Mouse (Mus musculus) lung, postnatal 25 days (tissue): ENCODE results near the gene Obscn.
A peak's percentile ranks its signal among the peaks of the same experiment; 100 is the strongest.

ENCODE experiments used
- DNase-seq: peaks from one replicate; pipeline ENCODE4 v3.0.0; 2022; ENCODE audit warnings: low spot score

Obscn gene

DNA sequence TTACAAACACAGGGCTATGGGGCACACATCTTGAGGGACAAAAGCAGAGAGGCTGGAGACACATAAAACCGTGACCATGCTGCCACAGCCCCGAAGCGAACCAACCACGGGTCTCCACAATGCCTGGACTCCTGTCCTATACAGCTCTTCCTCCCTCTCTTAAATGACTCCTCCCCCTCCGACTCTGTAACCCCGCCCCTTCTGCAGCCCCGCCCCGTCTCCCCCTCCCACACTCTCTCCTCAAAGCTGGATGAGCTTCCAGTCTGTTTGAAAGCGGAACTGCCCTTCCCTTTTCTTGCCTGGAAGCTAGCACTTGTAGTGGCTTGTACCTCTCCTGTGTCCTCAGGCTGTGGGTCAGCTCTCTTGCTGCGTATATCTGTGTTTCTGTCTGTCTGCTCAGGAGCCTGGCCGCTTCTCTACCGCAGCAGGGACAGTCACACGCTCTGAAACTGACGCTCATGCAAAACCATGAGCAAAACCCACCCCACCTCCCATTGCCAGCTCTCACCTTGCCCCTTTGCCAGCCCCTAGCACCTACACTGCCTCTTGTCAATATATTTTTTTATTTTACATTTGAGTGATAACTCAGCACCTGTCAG lies 5.7 kb upstream of the Obscn start:
- DNase-seq, result peak; percentile 18

DNA sequence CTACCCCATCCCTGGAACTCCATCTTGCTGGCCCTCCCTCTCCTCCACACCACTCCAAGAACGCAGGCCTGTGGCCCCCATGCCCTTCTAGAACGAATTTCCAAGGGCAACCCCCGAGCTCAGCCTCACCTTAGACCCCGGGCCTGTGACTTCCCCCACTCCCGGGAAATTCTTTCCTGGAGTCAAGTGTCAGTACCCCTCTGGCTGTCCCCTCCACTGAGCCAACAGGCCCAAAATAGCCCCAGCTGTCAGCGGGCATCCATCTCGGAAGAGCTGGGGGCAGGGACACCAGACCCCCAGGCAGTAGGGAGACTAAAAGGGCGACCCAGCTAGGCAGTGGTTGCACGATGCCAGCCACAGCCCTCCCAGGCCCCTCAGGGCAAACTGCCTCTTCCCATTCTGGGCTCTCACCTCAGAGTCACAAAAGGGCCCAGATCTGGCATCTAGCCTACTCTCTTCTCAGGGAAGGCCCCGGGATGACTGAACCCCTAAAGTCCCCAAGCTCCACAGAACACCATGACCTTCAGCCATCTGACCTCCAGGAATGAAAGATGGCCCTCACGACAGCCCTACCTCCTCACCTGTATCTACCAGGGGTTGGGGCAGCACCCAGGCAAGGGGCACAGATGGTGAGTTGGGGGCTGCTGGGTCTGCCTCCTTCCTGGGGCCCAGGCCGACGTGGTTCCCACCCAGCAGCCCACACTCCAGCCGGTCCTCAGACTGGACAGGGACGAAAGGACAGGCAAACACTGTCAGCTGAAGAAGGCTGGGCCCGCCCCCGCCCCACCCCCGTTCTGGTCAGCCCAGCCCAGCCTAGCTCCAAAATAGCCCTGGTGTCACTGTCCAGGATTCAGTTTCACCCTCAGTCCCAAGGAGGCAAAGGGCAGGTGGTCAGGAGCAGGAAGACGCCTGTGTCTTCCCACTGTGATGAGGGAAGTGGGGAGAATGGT lies 2.6 kb upstream of the Obscn start:
- DNase-seq, result no peak

DNA sequence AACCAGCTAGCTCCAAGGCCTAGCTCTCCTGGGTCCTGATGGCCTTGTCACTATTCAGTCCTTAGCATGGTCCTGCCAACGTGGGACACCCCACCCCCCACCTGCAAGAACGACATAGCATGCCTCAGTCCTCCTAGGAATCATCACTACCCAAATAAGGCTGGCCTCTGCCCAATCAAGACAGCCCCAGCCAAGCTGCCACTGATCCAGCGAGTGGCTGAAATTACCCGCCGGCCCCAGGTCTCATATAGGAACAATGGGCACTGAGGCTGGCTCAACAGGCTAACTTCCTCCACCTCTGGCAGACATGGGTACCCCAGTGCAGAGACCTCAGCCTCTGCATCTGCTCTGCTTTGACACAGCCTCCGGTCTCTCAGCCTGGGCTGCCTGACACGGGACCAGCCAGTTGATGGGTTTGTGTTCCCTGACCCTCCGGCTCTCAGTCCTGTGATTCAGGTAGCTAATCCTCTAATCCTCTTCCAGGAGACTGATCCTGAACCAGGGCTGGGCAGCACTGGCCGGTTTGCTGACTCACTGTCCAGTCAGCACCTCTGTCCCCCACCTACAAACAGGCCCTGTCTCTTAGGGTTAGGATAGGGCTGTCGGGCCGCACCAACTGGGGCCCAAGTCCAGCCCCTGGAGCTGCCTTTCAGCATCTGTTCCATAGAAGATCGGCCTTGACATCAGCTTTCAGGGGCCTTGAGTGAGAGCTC lies 948 bp upstream of the Obscn start:
- no peak for DNase-seq

DNA sequence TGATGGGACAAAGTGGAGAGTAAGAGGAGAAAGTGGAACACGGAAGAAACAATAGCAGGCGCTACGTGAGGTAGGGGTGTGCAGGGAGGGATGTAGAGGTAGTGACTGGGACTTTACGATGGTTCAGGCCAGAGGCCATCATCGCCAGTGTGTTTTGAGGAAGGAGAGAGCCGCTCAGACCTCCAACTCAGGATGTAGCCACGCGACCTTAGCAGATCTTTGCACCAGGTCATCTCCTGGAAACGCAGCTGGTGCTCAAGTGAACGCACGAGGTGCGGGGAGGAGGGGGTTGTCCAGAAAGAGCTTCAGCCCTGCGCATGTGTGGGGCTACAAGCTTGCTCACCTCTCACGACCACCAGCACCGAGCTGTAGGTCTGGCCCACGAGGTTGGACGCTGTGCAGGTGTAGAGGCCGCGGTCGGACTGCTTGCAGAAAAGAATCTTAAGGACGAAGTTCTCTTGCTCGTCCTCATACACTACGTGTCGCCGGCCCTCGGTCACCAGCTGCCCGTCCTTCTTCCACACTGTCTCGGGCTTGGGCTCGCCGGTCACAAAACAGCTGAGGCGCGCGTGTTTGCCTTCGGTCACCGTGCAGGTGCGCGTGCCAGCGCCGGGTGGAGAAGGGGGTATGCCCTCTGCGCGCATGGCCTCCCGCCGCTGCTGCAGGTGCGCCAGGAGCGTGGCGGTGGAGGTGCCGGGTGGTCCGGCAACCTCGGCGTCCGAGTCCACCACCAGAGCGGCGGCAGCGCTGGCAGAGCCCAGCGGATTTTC lies 966 bp downstream of the Obscn start:
- no peak for DNase-seq

DNA sequence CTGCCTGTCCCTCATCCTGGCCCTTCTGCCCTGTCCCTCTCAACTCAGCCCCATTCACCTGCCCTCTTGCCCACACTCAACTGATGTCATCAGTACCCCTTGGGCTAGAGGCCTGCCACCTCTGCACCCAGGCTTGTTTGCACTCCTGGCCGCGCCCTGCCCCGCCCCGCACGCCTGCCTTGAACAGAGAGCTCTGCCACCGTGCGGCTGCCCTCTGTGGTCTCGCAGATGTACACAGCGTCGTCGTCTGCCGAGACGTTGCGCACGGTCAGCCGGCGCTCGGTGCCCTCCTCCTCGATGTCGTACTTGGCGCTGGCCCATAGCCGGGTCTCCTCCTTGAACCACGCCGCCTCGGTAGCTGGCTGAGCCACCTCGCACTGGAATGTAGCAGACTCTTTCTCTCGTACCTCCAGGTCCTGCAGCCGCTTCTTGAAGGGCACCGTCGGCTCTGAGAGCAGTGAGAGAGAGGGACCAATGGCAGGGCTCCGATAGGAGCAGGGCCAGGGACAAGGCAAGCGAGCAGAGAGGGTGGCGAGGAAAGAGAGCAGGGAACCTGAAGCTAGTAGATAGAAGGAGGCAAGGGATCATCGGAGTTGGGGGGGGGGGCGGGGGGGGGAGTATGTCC lies 1.7 kb downstream of the Obscn start:
- peak; percentile 5 for DNase-seq

DNA sequence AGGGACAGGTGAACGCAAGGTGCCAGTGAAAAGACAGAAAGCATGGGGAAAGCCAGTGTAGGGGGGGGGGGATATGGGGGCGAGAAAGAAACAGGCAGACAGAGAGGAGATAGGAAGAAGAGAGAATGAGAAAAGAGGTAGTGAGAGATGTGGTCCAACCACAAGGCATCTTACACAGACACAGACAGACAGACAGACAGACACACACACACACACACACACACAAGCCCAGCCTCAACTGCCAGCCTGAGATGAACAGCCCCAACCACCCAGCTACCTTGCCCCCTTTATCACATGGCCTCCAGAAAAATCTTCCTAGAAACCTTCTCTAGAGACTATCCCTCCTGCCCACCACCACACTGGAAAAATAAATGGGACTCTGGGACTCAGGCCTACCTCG lies 4.1 kb downstream of the Obscn start:
- DNase-seq, result no peak

DNA sequence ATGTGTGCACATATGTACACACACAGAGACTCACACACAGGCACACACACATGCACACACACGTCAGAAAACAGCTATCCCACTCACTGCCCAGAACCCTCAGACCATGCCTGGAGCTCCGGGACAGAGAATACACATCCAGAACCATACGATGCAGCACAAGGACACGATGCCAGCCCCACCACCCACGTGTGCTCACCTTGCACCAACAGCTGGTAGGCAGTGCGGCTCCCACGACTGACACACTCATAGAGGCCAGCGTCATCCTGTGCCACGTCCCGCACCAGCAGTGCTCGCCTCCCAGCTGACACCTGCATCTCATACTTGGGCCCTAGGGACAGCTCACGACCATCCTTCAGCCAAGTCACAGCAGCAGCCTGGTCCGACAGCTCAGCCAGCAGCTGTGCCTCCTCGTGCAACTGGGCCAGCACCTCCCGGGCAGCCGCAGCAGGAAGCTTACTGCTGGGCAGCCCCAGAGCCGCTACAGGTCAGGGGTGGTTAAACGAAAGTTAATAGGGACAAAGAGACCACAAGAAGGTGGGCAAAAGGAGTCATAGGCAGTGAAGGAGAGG lies 4.8 kb downstream of the Obscn start:
- DNase-seq, result no peak

DNA sequence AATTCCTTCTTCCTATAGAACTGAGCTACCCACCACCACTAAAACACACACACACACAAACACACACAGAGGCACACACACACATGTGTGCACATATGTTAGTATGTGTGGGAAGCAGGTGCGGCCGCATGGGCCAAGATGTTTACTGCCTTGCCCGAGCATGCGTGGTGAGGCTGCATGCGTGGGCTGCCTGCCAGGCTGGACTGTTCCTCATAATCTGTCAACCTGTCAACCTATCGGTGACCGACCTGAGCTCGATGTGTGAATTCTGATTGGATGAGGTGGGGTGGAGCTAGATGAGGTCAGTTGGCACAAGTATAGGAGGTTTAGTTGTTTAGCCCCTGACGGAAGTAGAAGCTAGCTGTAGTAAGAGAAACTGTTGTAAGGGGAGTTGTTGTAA lies 5.4 kb downstream of the Obscn start:
- DNase-seq, result no peak

DNA sequence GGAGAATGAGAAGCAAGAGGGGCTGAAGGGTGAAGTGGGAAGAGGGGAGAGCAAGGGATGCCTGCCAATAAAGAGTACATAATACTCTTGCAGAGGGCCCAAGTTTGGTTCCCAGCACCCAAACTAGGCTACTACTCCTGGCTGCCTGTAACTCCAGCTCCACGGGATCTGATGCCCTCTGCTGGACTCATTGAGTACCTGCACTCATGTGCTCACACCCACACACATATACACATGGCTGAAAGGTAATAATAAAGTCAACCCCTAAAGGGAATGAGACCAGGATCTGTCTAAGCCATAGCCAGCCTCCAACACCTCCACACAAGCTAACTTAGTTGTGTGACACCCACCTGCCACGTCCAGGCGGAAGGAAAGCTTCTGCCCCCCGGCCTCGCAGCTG lies 30.3 kb downstream of the Obscn start:
- DNase-seq, result no peak

DNA sequence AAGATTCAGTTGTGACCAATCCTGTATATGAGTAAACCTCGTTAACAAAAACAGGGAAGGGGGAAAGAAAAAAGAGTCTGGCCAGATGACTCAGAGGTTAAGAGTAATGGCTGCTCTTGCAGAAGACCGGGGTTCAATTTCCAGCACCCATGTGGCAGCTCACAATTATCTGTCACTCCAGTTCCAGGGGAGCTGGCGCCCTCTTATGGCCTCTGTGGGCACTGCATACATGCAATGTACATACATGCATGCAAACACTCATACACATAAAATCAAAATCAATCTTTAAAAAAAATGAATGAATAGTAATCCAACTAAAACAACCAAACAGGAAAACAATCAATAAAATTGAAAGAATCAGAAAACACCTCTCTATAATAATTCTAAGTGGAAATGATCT lies 33.9 kb downstream of the Obscn start:
- DNase-seq, result no peak

DNA sequence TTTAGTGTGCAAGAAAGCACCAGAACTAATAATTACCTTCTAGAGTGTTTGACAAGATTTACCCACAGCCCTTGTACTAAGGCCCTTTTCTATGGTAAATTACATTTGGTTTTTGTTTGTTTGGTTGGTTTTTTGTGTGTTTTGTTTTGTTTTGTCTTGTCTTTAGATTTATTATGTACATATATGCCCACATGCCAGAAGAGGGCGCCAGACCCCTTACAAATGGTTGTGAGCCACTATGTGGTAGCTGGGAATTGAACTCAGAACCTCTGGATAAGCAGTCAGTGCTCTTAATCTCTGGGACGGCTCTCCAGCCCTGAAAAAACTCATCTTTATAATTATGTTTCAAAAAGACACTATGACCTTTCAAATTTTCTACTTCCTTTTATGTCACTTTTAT lies 37.9 kb downstream of the Obscn start:
- peak; percentile 15 for DNase-seq

DNA sequence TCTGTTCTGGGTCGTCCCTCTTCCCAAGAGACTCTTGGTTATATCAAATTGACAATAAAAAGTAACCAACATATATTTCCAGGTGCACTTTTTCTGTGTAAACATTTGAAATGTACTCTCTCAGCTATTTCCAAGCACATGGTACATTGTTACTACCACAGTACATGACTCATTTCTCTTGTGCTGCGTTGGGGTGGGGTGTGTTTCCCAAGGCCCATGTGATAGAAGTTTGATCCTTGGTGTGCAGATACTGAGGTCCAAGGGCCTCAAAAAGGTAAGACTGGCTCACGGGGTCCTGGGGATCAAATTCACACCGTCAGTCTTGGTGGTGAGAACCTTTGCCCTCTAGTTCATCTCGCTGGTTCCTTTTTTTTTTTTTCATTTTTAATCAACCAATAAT lies 38.4 kb downstream of the Obscn start:
- DNase-seq, result no peak

DNA sequence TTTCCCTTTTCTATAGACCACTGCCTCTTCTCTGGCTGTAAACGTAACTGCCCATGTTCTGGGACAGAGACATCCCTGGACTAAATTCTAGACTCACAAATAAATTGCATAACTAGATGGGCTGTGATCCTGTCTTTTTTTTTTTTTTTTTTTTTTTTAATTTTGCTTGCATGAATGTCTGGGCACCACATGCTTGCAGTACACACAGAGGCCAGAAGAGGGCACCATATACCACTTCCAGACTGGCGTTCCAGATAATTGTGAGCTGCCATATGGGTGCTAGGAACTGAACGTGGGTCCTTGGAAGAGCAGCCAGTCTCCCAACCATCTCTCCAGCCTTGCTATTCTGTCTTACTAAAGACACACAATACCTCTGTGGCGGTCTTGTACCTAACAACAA lies 42.0 kb downstream of the Obscn start:
- no peak for DNase-seq

DNA sequence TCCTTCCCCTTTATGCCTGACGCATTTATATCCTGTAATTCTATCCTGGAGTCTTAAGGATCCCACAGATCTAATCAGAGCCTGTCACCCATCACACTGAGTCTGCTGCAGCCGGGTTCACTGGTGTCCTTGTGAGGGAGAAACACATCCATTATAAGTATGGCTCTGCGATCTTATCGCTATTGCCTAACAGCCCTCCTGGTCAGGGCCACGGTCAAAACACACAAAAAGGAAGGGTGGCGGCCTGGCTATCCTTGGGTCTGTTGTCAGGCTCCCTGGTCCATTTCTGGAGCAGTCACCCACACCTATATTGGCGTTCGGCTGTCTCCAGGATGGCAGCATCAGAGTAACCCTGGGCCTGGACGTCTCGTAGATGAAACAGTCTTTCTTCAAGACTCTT lies 48.6 kb downstream of the Obscn start:
- no peak for DNase-seq

DNA sequence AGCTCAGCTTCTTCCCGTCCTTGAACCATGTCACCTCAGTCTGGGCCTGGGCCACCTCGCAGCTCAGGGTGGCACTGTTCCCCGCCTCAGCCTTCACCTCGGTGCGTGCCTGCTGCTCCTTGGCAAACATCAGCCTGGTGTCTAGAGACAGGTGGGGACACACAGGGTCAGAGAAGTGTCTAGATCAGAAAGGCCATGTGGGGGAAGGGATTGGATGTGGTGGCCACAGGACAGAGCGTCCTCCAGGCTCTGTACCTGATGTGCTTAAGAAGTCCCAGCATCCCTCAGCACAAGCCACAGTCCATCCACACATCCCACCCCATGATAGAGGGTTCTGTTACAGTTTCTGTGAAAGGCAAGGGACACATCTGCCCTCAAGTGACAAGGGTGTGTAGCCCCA lies 51.0 kb downstream of the Obscn start:
- DNase-seq, result no peak

DNA sequence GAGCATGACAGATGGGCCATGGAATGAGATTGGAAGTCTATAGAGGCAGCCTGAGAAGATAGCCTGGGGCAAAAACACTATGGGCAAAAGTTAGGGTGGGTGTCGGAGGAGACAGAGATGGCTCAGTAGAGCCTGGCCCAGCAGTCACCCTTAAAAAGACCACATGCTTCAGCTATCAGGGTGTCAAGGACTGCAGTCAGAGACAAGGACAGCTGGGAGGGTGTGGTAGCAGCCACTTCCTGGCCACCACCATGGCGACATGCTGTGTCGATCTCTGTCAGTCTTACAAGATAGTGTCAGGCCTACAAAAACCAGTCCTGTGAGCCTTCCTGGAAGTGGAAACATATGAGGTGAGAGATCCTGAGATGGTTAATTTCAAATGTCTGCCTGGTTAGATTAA lies 53.1 kb downstream of the Obscn start:
- DNase-seq, result no peak

DNA sequence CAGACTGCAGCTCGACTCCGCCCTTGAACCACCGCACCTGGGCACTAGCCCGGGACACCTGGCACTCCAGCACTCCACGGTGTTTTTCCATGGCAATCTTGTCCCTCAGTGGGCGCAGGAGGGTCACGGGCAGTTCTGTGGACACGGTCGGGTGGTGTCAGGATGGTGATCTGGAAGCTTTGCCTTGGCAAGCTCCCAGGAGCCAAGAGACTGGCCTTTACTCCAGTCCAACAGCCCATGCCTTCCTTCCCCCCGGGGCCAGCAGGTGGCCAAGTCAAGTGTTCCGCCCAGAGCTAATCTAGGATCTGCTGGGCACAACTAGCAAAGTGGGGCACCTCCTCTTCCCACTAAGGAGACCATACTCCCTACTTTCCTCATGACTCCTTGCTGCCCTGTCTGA lies 57.9 kb downstream of the Obscn start:
- no peak for DNase-seq

DNA sequence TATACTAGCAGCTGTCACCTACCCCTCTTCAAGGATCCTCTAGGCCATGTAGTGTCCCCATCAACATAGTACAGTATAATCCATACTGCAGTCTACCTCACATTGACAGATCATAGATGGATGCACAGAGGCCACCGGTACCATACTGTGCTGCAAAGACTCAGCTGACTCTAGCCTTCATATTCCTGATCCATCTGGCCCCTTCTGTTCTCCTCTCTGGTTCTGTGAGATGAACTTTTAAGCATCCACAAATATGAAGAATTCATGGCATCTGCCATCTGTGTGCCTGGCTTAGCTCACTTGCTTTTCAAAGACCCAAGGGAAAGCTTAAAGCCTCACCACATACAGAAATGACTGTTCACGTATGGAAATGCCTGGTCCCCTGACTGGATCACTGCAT lies 65.9 kb downstream of the Obscn start:
- DNase-seq, result no peak

DNA sequence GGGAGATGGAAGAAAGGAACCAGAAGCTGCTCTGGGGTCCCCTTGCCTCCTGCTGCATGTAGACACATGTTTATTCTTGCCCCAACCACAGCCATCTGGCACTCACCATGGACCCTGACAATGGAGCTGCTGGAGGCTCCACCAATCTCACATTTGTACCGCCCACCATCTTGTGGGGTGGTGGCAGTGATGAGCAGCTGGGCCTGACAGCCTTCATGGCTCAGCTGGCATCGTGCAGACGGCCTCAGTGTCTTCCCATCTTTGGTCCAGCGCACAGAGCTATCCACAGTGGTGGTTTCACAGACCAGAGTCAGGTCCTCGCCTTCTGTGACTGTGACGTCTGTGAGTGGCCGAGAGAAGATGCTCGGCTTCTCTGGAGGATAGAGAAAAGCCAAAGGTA lies 67.3 kb downstream of the Obscn start:
- DNase-seq, result no peak

DNA sequence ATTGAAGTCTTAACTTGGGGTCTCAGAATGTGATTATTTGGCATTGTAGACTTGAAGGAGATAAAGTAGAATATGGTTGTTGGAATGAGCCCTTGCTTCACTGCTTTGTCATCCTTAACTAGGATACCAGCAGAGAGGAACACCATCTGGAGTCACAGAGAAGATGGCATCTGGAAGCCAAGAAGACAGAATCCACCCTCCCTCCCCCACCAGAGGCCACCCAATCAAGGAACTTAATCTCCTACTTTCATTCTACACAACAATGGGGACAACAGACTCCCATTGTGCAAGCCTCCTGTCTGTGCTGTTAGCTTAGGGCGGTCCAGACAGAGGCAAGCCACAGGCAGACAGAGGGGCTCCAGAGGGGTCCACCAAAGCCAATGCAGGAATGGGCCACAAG lies 67.8 kb downstream of the Obscn start:
- no peak for DNase-seq

DNA sequence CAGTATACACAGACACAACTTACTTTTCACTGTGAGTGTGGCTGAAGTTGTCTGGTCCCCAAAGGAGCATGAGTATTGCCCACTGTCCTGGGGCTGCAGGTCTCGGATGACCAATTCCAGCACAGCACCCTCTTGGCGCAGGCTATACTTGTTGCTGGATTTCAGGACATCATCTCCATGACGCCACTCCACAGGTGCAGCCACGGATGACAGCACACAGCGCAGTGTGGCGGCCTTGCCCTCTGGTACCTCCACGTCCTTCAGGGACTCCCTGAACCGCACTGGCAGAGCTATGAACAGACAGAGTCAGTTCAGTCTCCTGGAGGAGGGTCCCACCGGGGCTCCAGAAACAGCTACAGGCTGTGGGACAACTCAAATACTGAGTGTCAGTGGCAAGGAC lies 68.3 kb downstream of the Obscn start:
- DNase-seq, result no peak

DNA sequence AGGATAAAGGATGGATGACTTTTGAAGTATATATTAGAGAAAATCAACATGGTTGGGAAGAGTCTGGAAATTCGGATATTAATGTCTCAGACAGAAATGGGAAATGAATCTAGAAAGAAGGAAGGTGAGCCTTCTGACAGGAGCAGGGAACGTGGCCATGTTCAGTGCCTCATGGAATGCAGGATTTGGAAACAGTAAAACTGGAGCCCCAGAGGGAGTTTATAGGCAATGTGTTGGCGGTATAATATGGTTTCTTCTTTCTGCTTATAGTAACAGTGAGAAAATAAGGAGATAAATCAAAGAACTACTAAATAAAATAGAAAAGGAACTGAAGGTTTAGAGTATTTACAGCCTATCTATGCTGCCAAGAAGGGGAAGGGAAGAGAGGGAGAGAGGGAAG lies 78.2 kb downstream of the Obscn start:
- no peak for DNase-seq
